Mouse (Mus musculus) spleen, postnatal 10 days (tissue): ENCODE measurements around the gene Cmtm6.
A peak's percentile ranks its signal among the peaks of the same experiment; 100 is the strongest.

Experiments used
- DNase-seq, 2 experiments: peaks; one replicate each; pipeline ENCODE4 v3.0.0; 2021 to 2022; ENCODE audit warnings: low spot score in 2 of 2

Cmtm6 gene

GRCm38 (mm10) chr9:114770224-114770623 is 39.3 kb downstream of the Cmtm6 start:
- peak in 1 of 2 experiments; percentile 38 for DNase-seq

- no peak for DNase-seq
These were observed 40.6 kb downstream of the Cmtm6 start for GRCm38 (mm10) chr9:114771565-114771964.

GRCm38 (mm10) chr9:114774629-114775028 is 43.7 kb downstream of the Cmtm6 start:
- DNase-seq: no peak

- peak in 1 of 2 experiments; percentile 41 for DNase-seq
These were observed 44.4 kb downstream of the Cmtm6 start for GRCm38 (mm10) chr9:114775272-114775671.

- no peak for DNase-seq
These were observed 45.4 kb downstream of the Cmtm6 start for GRCm38 (mm10) chr9:114776361-114776760.

GRCm38 (mm10) chr9:114777178-114778046 is 46.5 kb downstream of the Cmtm6 start:
- DNase-seq: no peak

- no peak for DNase-seq
These were observed 47.1 kb downstream of the Cmtm6 start for GRCm38 (mm10) chr9:114778047-114778390.

GRCm38 (mm10) chr9:114778877-114779276 is 48.0 kb downstream of the Cmtm6 start:
- no peak for DNase-seq

GRCm38 (mm10) chr9:114779984-114780745 is 49.2 kb downstream of the Cmtm6 start:
- DNase-seq: no peak

GRCm38 (mm10) chr9:114780746-114781525 is 50.0 kb downstream of the Cmtm6 start:
- DNase-seq: peak in 1 of 2 experiments; percentile 66

GRCm38 (mm10) chr9:114781526-114782212 is 50.8 kb downstream of the Cmtm6 start, which contains the start of gene Cmtm7:
Gene Cmtm7 (minus strand): TSS chr9:114781856.
- DNase-seq: peak; percentile 59 to 72

- no peak for DNase-seq
These were observed 54.7 kb downstream of the Cmtm6 start for GRCm38 (mm10) chr9:114785432-114786125.

GRCm38 (mm10) chr9:114787134-114787533 is 56.2 kb downstream of the Cmtm6 start:
- no peak for DNase-seq

- DNase-seq: peak in 1 of 2 experiments; percentile 38
These were observed 56.8 kb downstream of the Cmtm6 start for GRCm38 (mm10) chr9:114787716-114788115.

- no peak for DNase-seq
These were observed 57.8 kb downstream of the Cmtm6 start for GRCm38 (mm10) chr9:114788697-114789096.

- DNase-seq: no peak
These were observed 58.6 kb downstream of the Cmtm6 start for GRCm38 (mm10) chr9:114789557-114789956.

GRCm38 (mm10) chr9:114789989-114790388 is 59.1 kb downstream of the Cmtm6 start:
- no peak for DNase-seq

- no peak for DNase-seq
These were observed 62.9 kb downstream of the Cmtm6 start for GRCm38 (mm10) chr9:114793764-114794295.

GRCm38 (mm10) chr9:114794491-114794890 is 63.6 kb downstream of the Cmtm6 start:
- no peak for DNase-seq

GRCm38 (mm10) chr9:114796473-114797050 is 65.6 kb downstream of the Cmtm6 start:
- no peak for DNase-seq
